Mouse (Mus musculus) forebrain, embryonic 11.5 days (tissue): ENCODE measurements around the gene Snapc4. TPM values are rescaled to one million over a fixed set of nuclear protein-coding genes. Genes with fewer than 3 reads are reported as not detected.

Experiments
- ATAC-seq: fragments of 200-750 bp; cut with Nextera tagmentation; replicated peaks from 2 replicates; pipeline ENCODE4 v1.8.0; 2017; ENCODE audit warnings: moderate TSS enrichment; ENCODE audit not compliant: low FRiP score
- DNase-seq: peaks from one replicate; pipeline ENCODE4 v3.0.0-alpha.2; 2017; ENCODE audit warnings: low spot score
- H3K27ac ChIP-seq: fragments of 300-500 bp; sonication (generic); 2 replicates; pipeline ENCODE4 v1.5.1; 2014; ENCODE audit warnings: low read depth, low read length
- H3K27me3 ChIP-seq: fragments of 300-500 bp; sonication (generic); 2 replicates; pipeline ENCODE4 v1.6.1; 2014; ENCODE audit warnings: mild to moderate bottlenecking, low read length, mixed read lengths; ENCODE audit not compliant: control insufficient read depth, insufficient read depth
- H3K36me3 ChIP-seq: fragments of 300-500 bp; sonication (generic); 2 replicates; pipeline ENCODE4 v1.6.1; 2014; ENCODE audit warnings: mild to moderate bottlenecking, low read length, moderate library complexity, mixed read lengths; ENCODE audit not compliant: control insufficient read depth, insufficient read depth
- H3K4me1 ChIP-seq: fragments of 300-500 bp; sonication (generic); replicated peaks from 2 replicates; pipeline ENCODE4 v1.6.1; 2014; ENCODE audit warnings: low read length, mixed read lengths; ENCODE audit not compliant: control insufficient read depth, insufficient read depth
- H3K4me2 ChIP-seq: fragments of 300-500 bp; sonication (generic); 2 replicates; pipeline ENCODE4 v1.6.1; 2014; ENCODE audit warnings: low read depth, mild to moderate bottlenecking, low read length, moderate library complexity, mixed read lengths; ENCODE audit not compliant: severe bottlenecking
- H3K4me3 ChIP-seq: fragments of 300-500 bp; sonication (generic); 2 replicates; pipeline ENCODE4 v1.5.1; 2014; ENCODE audit warnings: low read depth, low read length
- H3K9ac ChIP-seq: fragments of 300-500 bp; sonication (generic); 2 replicates; pipeline ENCODE4 v1.6.1; 2014; ENCODE audit warnings: low read length
- H3K9me3 ChIP-seq: fragments of 300-500 bp; sonication (generic); 2 replicates; pipeline ENCODE4 v1.6.1; 2016; ENCODE audit warnings: low read length, mixed read lengths; ENCODE audit not compliant: control insufficient read depth
- WGBS: fragments of 180-500 bp; shearing (Covaris S2); extraction: QIAGEN DNeasy Blood & Tissue Kit; methylation state at CpG from one replicate; pipeline ENCODE4 v1.1.7; 2014; 5-methylcytosine and 5-hydroxymethylcytosine counted together
- polyA plus RNA-seq: library from polyadenylated mRNA; unstranded; fragments of >200 nt; fragmentation: Nextera tagmentation; extraction: Ambion mirVana; gene quantifications from 2 replicates; pipeline ENCODE4 v1.2.1, GENCODE M21; 2014

The Snapc4 gene
- polyA plus RNA-seq, 1 experiment from 2014 or later = 40.6 TPM

DNA sequence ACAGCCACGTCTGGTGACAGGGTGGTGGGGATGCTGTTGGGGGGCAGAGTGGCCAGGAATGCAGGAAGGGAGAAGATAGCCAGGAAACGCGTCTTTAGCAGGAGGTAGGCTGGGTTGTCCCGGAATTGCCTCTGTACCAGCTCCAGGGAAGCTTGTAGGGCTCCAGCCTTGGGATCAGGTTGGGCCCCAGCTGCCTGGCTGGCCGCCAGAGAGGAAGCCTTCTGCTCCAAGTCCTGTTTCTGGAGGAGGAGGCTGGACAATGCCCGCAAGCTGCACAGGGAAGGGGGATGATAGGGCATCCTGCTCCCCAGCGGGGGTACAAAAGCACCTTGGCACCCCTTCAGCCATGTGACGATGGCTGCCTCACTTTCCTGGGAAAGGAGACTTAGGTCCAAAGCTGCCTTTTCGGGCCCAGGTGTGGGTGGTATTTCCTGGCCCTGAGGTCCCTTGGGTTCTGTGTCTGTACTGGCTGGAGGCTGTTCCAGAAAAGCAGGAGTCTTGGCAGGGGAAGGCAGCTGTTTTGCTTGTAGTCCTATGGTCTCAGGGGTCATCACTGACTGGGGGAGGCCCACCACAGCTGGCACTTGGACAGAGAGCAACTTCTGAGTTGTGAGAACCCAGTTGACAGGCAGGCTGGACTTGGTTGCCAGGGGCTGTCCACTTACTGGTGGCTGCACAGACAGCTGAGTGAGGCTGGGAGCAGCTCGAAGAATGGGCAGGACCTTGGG is 15.6 kb downstream of the Snapc4 start:
- no peaks in the 10 kb centered on the region for H3K27me3 ChIP-seq
- WGBS = 89% methylated on average over 10 of the region's 10 CpGs
- H3K9me3 ChIP-seq = no peaks in the 10 kb centered on the region
- no peak overlapping the region for H3K4me3 ChIP-seq
- no peak for DNase-seq
- peaks cover 7% of the 10 kb centered on the region for H3K36me3 ChIP-seq
- H3K9ac ChIP-seq = no peak overlapping the region
- no peaks in the 10 kb centered on the region for H3K4me1 ChIP-seq
- no peak overlapping the region for H3K4me2 ChIP-seq
- no peak for ATAC-seq
- no peak overlapping the region for H3K27ac ChIP-seq

- ATAC-seq (no peak), DNase-seq (no peak)
- Histone ChIP-seq H3K9ac (no peak overlapping the region), H3K4me3 (no peak overlapping the region), H3K4me1 (no peaks in the 10 kb centered on the region), H3K27me3 (no peaks in the 10 kb centered on the region), H3K36me3 (peaks cover 5% of the 10 kb centered on the region), H3K4me2 (no peak overlapping the region), H3K27ac (no peak overlapping the region), H3K9me3 (no peaks in the 10 kb centered on the region)
- WGBS = 93% methylated on average over 5 of the region's 5 CpGs
Measured at GRCm38 (mm10) chr2:26363481-26363880, 17.0 kb downstream of the Snapc4 start.

DNA sequence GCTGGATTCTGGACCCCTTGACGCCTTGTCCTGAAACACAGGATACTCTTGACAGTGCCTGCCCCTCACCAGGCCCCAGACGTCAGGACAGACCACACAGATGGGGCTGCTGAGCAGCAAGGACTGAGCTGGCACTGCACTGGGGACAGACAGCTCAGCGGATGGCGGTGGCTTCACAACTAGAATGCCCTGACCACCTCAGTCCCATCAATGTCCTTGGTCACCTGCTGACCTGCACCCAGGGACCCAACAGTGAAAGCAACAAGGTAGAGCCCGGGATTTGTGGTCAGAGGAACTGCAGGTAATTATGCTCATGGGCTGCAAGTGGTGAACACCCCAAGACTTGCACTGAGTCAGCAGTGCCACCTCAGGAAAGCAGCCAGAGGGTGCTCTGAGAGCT is 17.5 kb downstream of the Snapc4 start:
- no peak overlapping the region for H3K4me2 ChIP-seq
- 85% methylated on average over 5 of the region's 5 CpGs for WGBS
- no peak overlapping the region for H3K9ac ChIP-seq
- ATAC-seq = no peak
- no peaks in the 10 kb centered on the region for H3K27me3 ChIP-seq
- H3K36me3 ChIP-seq = peaks cover 5% of the 10 kb centered on the region
- no peak for DNase-seq
- H3K4me1 ChIP-seq = no peaks in the 10 kb centered on the region
- H3K4me3 ChIP-seq = no peak overlapping the region
- H3K9me3 ChIP-seq = no peaks in the 10 kb centered on the region
- no peak overlapping the region for H3K27ac ChIP-seq

DNA sequence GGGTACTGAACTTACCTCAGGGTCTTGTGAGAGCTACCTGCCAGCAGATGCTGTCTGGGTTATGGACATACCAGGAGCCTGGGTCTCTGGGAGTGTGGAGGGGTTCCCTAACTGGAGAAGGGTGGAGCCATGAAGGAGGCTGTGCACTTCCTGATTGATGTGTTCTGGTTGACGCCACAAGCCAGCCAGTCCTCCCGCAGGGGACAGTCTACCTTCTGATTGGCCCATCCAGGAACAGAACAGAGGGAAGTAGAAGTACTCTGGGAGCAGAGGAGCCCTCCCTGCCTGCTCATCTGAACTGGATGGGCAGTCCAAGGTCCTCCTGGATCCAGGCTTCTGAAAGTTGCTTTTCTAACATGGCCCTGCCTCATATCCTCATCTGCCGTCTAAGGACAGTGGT is 19.7 kb downstream of the Snapc4 start, which contains the start of gene Card9:
TSS of gene Card9 (minus strand) at position 147 of the 400 bp plus-strand sequence.
- DNase-seq (no peak), ATAC-seq (no peak)
- H3K36me3 ChIP-seq = no peaks in the 10 kb centered on the region; the same call in 1 of the 2 replicates
- H3K9ac ChIP-seq = no peak within 1 kb of the TSS
- H3K4me1 ChIP-seq = no peaks in the 10 kb centered on the region
- WGBS = 53% methylated on average over 3 of the region's 3 CpGs
- H3K4me2 ChIP-seq = no peak within 1 kb of the TSS; the same call in 1 of the 2 replicates
- no peak within 1 kb of the TSS for H3K4me3 ChIP-seq
- H3K27me3 ChIP-seq = no peaks in the 10 kb centered on the region
- H3K9me3 ChIP-seq = no peaks in the 10 kb centered on the region
- no peak within 1 kb of the TSS for H3K27ac ChIP-seq

- H3K4me2 ChIP-seq = no peak overlapping the region
- no peaks in the 10 kb centered on the region for H3K27me3 ChIP-seq
- ATAC-seq (no peak), DNase-seq (no peak)
- no peaks in the 10 kb centered on the region for H3K4me1 ChIP-seq
- 95% methylated on average over 6 of the region's 6 CpGs for WGBS
- no peaks in the 10 kb centered on the region; the same call in 1 of the 2 replicates for H3K36me3 ChIP-seq
- no peak overlapping the region for H3K9ac ChIP-seq
- H3K27ac ChIP-seq = no peak overlapping the region
- no peak overlapping the region for H3K4me3 ChIP-seq
- H3K9me3 ChIP-seq = no peaks in the 10 kb centered on the region
Measured at GRCm38 (mm10) chr2:26359983-26360382, 20.5 kb downstream of the Snapc4 start.

DNA sequence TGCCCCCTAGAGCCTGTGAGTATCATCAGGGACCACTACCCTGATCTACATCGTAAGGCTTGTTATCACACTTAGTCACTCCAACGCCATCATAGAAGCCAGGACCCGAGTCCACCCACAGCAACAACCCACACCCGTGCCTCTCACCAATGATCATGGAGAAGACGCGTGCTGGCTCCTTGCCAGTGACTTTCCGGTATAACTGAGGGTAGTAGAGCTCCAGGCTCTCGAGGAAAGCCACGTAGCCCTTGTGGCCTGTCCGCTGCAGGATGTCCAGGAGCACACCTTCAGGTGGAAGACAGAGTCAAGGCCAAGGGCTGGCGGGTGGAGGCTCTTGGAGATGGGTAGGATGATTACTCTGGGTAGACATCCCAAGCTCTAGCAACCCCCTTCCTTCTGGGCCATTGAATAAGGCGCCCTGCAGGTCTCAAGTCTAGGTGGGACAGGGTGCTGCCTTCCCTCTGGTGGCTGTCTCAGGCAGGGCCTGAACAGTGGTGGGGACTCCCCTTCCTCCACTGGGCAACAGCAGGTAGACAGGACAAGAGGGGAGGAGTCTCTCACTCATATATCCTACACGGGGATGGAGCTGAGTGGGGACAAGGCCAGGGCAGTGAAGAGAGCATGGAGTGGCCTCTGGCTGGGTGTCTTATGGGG is 21.7 kb downstream of the Snapc4 start:
- no peak for ATAC-seq
- WGBS = 87% methylated on average over 13 of the region's 13 CpGs
- H3K4me3 ChIP-seq = no peak overlapping the region
- no peaks in the 10 kb centered on the region for H3K36me3 ChIP-seq
- no peak overlapping the region for H3K27ac ChIP-seq
- H3K4me2 ChIP-seq = no peak overlapping the region
- no peaks in the 10 kb centered on the region for H3K9me3 ChIP-seq
- H3K9ac ChIP-seq = no peak overlapping the region
- H3K4me1 ChIP-seq = no peaks in the 10 kb centered on the region
- DNase-seq = no peak
- no peaks in the 10 kb centered on the region for H3K27me3 ChIP-seq

DNA sequence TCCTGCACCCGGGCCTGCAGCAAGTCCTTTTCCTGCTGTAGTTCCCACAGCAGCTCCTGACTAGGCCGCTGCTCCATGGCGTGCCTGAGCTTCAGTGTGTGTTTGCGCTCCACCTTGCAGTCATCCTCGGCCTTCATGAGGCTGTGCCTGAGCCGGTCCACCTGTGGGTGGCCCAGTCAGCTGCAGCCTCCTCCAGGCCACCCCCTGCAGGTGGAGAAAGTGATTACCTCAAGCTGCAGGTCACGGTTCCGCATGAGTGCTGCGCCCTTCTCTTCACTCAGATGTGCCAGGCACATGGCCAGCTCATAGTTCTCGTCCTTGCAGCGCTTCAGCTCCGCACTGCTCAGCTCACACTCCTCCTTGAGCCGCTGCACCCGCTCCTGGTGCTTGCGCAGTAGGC is 23.0 kb downstream of the Snapc4 start:
- H3K4me2 ChIP-seq = no peak overlapping the region
- DNase-seq = no peak
- no peak overlapping the region for H3K9ac ChIP-seq
- no peaks in the 10 kb centered on the region for H3K27me3 ChIP-seq
- H3K27ac ChIP-seq = no peak overlapping the region
- no peaks in the 10 kb centered on the region for H3K9me3 ChIP-seq
- H3K36me3 ChIP-seq = no peaks in the 10 kb centered on the region
- no peaks in the 10 kb centered on the region for H3K4me1 ChIP-seq
- no peak overlapping the region for H3K4me3 ChIP-seq
- no peak for ATAC-seq
- WGBS = 41% methylated on average over 15 of the region's 15 CpGs

GRCm38 (mm10) chr2:26356678-26357077 is 23.8 kb downstream of the Snapc4 start:
- ATAC-seq = no peak
- no peaks in the 10 kb centered on the region for H3K36me3 ChIP-seq
- no peak overlapping the region for H3K27ac ChIP-seq
- DNase-seq = no peak
- 72% methylated on average over 7 of the region's 7 CpGs for WGBS
- no peak overlapping the region for H3K9ac ChIP-seq
- no peaks in the 10 kb centered on the region for H3K4me1 ChIP-seq
- no peaks in the 10 kb centered on the region for H3K9me3 ChIP-seq
- H3K27me3 ChIP-seq = no peaks in the 10 kb centered on the region
- H3K4me2 ChIP-seq = no peak overlapping the region
- no peak overlapping the region for H3K4me3 ChIP-seq

GRCm38 (mm10) chr2:26356231-26356630 is 24.2 kb downstream of the Snapc4 start:
- Histone ChIP-seq H3K36me3 (no peaks in the 10 kb centered on the region), H3K4me3 (no peak overlapping the region), H3K9ac (no peak overlapping the region), H3K9me3 (no peaks in the 10 kb centered on the region), H3K4me1 (peaks cover under 1% of the 10 kb centered on the region; the same call in 1 of the 2 replicates), H3K27ac (no peak overlapping the region), H3K4me2 (no peak overlapping the region), H3K27me3 (no peaks in the 10 kb centered on the region)
- WGBS = 84% methylated on average over 4 of the region's 4 CpGs
- ATAC-seq = no peak
- no peak for DNase-seq
